Mouse (Mus musculus) heart, postnatal 0 days (tissue): ENCODE results near the gene 2610528A11Rik.

Experiments used
- CTCF ChIP-seq: IDR thresholded peaks from 2 replicates; pipeline ENCODE4 v1.5.1; 2016; ENCODE audit warnings: antibody characterized with exemption, control low read depth, low read depth
- EP300 ChIP-seq: IDR thresholded peaks from 2 replicates; pipeline ENCODE4 v1.6.1; 2016; ENCODE audit warnings: antibody characterized with exemption, low read depth

DNA sequence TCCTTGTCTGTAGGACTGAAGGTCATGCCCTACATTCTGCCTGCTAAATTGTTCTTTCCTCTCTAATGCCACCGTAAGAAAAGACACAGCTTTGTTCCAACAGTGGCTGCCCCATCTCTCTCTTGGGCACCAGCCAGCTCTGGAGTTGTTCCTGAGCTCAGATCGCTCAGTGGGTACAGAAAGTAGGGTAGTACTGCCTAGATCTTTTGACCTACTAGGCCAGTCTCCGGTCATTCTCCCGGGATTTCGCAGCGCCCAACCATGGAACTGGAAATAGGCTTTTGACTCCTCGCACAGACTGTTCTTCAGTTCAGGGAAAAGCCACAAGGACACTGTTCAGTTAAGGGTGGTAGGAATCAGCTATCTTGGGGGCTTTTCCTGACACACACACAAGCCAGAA is 891 bp downstream of the 2610528A11Rik start:
- TF ChIP-seq EP300 (no peak), CTCF (no peak)
